Mouse (Mus musculus): ENCODE measurements around the gene Acta1.
A peak's percentile ranks its signal among the peaks of the same experiment; 100 is the strongest.

The Acta1 gene

GRCm38 (mm10) chr8:123882412-123882811, 12.1 kb downstream of the Acta1 start:
- DNase-seq, result no peak

DNA sequence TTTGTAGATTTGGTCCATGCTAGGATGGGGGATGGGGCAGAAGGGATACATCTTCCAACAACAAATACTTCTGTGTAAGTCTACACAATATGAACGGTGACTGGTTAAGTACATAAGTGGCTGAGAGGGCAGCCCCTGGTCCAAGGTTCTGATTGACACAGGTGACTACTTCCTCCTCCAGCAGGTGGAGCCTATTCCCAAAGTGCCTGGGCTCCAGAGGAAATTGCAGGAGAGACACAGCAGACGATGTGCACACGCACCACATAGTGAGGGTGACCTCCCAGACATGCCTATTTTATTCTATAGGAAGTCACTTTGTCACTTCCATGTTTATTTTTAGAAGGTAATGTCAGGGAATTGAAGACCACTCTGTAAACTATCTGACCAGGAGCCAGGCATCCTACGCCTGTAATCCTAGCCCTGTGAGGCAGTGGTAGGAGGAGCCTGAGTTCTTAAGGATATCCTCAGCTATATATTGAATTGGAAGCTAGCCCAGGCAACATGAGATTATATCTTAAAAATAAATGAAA, 13.7 kb downstream of the Acta1 start:
- no peak for DNase-seq

- no peak for DNase-seq
These were observed 14.3 kb downstream of the Acta1 start for GRCm38 (mm10) chr8:123880271-123880670.

DNA sequence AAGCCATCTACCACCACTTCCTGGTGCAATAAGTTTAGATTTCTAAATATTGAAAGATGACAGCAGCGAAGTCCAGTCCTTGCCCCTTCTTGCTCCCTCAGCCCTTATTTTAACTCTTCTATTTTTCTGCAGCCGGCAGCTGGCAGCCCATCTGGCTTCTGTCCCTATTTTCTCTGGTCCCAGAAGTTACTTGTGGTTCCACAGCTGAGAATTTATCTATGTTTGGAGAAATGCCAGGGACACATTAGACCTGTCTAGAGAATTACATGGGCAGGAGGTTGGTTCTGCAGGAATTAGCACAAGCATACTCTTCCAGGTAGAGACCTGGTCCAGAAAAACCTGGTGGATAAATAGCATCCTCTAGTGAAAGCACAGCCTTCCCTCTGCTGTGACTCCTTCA, 16.7 kb downstream of the Acta1 start:
- DNase-seq, result no peak

- no peak for DNase-seq
These were observed 20.2 kb downstream of the Acta1 start for GRCm38 (mm10) chr8:123874324-123874723.

DNA sequence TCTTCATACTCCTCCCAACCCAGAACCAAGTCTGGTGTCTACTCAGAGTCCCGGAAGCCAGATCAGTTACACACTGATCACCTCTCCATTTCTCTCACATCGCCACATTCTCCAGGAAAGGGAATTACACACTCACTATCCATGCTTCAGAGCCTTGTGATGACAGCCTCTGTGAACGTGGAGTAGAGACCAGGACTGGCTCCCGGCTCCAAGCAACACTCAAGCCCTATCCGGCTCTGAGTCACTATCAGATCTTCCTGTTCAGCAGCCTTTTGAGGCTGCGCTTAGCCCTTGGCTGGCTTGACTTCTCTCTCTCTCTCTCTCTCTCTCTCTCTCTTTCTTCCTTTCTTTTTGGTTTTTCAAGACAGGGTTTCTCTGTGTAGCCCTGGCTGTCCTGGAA, 21.2 kb downstream of the Acta1 start:
- DNase-seq, result no peak

DNA sequence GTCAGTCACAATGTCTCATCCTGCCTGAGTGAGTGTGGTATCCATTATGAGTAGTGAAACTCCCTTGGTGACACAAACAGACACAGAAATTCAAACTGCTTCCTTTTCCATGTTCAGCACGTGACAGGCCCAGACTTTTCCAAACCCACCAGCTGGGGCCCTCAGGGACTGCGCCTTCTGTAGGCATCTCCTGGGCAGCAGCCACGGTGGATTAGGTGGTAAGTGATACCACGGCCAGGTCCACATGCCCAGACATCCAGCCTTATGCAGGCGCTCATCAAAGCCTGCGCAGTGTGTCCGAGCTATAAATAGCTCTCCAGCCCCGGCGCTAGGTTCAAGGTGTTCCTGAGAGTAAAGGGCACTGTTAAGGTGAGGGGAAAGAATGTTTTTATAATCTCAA, 22.5 kb downstream of the Acta1 start:
- DNase-seq, result no peak

- no peak for DNase-seq
These were observed 27.6 kb downstream of the Acta1 start for GRCm38 (mm10) chr8:123866971-123867370.

DNA sequence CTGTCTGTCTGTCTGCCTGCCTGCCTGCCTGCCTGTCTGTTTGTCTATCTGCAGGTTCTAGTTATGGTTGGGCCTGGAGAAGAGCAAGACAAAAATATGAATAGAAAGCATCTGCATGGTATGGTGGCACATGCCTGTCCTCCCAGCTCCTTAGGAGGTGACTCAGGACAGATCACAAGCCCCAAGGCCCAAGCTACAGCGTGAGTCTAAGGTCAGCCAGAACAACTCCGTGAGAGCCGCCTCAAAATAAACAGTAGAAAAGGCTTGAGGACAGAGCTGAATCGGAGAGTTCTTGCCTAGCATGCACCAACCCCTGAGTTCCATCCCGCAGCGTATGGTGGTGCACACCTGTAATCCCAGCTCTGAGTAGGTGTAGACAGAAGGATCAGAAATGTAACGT, 28.8 kb downstream of the Acta1 start:
- DNase-seq, result no peak

GRCm38 (mm10) chr8:123860386-123860785, 34.2 kb downstream of the Acta1 start:
- no peak for DNase-seq

DNA sequence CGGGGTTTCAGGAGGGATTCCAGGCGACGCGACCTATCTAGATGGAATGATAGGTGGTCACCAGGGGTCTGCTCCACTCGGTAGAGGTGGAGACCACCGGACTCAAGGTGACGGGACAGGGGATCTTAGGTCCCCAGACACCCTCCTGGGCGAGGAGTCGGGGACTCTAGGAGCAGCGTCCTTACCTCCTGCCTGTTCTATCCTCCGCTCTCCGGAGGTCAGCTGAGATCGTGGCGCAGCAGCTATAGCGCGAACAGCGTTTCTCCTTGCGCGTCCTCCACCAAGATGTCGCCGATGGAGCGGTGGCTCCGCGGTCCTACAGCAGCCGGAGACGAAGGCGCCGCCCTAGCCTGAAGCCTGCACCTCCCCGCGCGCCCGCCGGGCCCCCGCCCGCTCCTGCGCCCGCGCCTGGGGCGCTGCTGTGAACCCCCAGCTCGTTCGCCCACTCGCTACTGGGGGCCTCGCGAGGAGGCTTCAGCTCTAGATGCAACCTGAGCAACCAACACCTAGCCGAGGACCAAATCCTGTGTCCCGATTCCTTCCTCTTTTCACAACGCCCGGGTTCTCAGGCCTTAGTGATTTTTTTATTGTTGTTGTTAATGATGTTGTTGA, 34.8 kb downstream of the Acta1 start, which contains the start of gene Ccsap:
Ccsap (minus strand) TSS at position 562 of the 612 bp plus-strand sequence.
- peak; percentile 37 to 38 for DNase-seq

DNA sequence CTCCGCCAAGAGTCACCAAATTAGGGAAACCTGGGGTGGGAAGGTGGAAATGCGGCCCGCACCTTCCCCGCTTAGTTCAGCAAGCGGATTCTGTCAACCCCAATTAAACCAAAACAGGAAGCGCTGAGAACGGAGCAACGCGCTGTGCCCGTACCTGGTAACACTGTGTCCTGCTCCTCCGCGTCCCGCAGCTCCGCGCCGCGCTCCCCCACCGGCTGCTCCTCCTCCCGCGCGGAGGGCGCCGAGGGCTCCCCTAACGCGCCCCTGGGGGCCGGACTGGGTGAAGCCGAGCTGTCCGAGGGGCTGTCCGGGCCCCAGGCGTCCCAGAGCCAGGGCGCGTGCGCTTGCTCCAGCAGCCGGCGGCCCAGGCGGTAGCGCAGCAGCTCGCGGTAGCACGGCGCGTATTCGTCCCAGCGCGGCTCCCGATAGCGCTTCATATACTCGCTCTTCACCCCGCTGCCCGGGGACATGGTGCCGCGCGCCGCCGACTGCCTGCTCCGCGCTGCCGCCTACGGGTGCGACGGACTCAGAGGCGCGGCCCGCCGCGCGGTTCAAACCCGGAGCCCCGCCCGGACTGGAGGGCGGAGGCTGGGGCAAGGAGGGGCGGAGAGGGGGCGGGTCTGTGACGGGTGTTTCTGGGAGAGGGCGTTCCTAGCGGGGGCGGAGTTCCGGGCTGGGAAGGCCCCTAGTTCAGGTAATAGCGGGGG, 35.5 kb downstream of the Acta1 start:
- DNase-seq, result peak; percentile 91 to 93

DNA sequence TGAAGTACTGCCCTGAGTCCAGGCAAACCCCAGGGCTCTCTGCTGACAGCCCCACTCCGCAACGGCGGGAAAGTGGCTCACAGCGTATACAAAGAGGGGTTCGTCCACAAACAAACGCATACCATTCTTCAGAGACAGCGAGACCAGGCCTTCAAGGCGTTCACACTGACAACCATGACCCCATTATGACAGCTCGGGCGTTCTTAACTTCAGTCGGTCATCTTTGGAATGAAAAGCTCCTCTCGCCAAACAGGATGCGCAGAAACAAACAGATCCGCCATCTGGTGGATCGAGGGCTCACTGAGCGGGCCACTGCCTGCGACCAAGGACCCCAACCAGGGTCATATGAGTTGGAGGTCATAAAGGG, 36.0 kb downstream of the Acta1 start:
- DNase-seq, result no peak

GRCm38 (mm10) chr8:123857361-123857760, 37.2 kb downstream of the Acta1 start:
- no peak for DNase-seq

DNA sequence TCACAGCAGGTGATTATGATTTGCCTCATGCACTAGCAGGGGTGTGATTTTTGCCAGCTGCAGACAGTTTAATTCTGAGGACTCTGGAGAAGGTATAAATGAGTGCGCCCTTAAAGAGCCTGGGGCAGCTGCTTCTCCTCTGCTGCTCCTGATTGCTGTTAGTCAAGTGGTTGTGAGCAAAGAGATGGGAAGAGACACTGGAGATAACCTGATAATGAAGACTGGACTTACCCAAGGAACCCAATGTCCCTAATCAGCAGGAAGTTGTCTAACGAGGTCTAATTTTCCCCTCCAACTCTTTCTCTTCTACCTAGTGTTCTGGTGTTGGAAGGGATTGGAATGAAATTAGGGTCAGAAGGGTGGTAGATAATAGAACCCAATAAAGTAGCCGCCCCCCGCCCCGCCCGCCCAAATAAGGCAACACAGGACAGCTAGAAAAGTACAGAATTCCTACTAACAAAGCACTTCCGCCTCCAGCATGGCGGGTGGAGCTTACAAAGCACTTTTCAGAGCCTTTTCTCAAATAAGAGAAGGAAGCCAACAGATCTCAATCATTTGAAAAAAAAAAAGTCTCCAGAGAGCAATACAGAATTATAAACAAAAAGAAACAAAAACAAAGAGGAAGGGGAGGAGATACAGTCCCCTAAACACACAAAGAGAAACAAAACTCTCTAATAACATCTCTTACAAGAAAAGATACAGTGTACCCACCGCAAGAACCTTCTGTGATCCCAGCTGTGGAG, 39.6 kb downstream of the Acta1 start:
- no peak for DNase-seq

DNA sequence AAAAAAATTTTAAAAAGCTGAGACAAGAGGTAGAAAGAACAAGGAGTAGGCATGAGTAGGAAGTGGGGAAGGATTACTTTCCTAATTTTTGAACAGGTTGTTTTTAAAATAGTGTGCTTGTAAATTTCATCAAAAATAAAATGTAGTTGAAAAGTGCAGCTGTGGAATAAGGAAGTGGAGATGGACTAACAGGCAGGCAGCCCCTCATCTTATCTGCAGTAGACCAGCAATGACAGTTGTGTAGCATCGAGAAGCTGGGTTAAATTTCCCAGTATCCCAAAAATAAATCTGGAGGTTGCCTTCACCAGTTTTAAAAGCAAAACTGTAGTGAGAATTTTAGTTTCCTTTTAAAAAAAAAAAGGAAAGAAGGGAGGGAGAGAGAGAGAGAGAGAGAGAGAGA, 40.3 kb downstream of the Acta1 start:
- no peak for DNase-seq

DNA sequence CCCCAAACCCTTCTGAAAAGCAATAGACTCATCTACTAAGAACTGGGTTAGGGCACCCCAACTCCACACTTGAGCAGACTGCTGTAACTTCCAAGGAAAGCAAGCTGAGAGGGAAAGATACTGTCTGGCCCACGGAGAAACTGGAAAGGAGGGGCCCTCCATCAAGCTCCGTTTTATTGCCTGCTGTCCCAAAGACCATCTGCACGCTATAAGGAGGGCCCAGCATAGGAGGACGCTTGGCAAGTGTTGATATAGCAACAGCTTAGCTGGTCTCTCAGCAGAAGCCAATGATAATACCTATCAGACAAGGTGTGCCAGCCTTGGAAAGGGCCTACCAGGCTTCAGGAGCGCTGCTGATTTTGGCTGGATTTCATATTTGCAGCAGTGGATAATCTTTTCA, 43.0 kb downstream of the Acta1 start:
- DNase-seq, result no peak

DNA sequence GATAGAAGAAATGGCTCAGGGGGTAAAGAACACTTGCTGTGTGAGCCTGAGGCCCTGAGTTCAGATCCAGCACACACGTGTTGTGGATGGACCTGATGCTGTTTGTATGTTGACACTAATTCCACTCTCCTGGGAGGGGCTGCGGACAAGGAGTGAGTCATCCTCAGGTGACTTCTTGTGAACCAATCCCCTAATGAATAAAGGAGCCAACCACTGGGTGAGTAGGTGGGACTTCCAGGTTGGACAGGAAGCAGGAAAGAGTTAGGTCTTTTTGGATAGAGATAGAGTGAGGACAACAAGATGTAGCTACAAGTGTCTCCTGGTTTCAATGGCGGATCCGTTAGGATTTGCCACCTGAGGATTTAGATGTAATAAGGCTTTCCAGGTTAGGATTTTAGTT, 45.2 kb downstream of the Acta1 start:
- DNase-seq, result no peak

DNA sequence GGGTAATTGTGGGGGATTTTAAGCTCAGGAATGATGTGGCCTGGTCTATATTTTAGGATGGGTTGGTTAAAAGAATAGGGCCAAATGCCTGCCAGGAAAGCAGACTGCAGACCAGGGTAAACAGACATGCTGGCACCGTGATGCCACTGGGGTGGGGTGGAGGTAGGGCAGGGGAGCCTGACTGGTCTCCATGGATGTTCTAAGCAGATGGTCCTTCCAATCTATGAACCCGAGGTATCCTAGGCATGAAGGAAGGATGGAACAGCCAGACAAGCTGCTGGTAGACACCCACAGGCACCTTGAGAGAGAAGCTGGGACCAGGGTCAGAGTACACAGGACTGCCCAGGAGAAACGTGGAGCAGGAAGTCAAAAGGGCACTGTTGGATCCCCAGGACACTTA, 47.0 kb downstream of the Acta1 start:
- no peak for DNase-seq

GRCm38 (mm10) chr8:123846509-123846908, 48.0 kb downstream of the Acta1 start:
- DNase-seq, result no peak

DNA sequence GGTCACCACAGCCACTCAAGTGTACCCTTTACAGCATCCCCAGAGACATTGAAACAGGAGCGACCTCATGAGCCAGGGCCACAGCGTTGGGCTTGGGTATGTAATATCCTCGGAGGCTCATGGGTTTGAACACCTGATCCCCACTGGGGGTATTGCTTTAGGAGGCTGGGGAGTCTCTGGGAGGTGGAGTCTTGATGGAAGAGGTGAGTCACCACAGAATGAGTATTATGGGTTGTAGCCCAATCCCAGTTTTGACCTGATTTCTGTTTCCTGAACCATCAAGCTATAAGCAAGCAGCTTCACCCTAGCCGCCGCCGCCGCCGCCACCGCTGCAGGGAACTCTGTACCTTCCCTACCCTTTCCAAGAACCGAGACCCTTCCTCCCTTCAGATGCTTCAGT, 48.6 kb downstream of the Acta1 start:
- DNase-seq, result no peak

DNA sequence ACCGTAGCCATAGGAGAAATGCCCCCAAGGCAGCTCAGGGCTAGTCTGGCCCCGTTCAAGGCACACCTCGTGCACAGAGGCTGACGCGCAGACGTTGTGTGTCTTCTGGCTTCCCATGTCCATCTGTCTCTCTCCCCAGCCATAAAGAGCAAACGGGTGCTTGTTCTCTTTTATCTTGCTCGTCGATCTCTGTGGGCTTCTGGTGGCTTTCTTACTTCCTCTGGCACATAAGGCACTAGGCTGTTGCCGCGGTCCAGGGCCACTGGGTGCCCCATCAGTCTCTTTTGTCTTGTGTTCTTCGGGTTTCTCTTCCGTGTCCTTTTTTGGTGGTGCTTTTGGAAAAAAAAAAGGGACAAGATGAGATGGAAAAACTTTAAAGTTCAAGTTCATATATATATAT, 49.4 kb downstream of the Acta1 start:
- DNase-seq, result no peak

DNA sequence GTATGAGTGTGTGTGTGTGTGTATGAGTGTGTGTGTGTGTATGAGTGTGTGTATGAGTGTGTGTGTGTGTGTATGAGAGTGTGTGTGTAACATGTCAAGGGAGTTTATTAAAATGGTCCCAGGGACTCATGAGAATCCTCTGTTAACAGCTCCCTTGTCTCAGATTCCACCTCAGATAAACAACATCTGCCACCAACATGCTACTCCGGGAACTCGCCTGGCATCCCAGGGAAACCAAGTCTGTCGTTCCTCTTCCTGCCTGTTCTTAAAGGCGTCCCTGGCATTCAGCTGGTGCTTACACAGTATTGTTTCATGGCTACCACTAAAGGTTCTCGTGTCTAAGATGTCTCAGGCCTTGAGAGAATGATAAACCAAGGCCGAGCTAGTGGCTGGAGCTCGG, 50.2 kb downstream of the Acta1 start:
- DNase-seq, result no peak

DNA sequence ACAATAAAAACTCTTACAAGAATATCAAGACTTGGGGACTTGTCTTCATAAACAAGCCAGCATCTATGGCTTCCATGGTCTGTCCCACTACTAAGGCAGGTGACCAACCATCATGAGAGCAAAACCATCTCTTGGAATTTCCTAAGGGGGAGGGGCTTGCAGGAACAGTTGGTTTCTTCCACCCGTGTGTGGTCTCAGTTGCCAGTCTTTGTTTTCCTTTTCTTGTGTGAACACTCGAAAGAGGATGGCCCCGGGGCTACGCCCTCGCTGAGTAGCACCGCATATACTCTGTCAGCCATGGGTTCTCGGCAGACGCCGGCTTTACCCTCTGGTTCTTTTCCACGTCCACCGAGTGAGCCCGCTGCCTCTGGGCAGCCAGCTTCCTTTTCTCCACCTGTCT, 52.5 kb downstream of the Acta1 start:
- no peak for DNase-seq

All from lung, adult 18-20 months (tissue).